Mouse (Mus musculus): ENCODE results near the gene Mecr. TPM values are rescaled to one million over a fixed set of nuclear protein-coding genes. Genes with fewer than 3 reads are reported as not detected.

The Mecr gene
- total and polyA plus RNA-seq, 2 experiments: 34.8 to 39.4 TPM

GRCm38 (mm10) chr4:131837872-131838524 is 5.3 kb upstream of the Mecr start, which contains the start of gene Ptpru:
TSS of gene Ptpru (minus strand) at chr4:131838288.
- H3K36me3 ChIP-seq (ENCODE audit: control insufficient read depth, insufficient read depth, low read length): no peaks in the 10 kb centered on the region
- no peak within 1 kb of the TSS for H3K27ac ChIP-seq (replicated peaks; ENCODE audit: insufficient read depth, low read depth, low read length)
- TF ChIP-seq POLR2A (IDR thresholded peaks at IDR 0.05; ENCODE audit: extremely low read depth, insufficient read depth, low read length) (no peak), CTCF (IDR thresholded peaks at IDR 0.05; ENCODE audit: low read depth, low read length) (peak; percentile 92)
- peak; percentile 16 for DNase-seq (ENCODE audit: extremely low read depth, low read depth, low spot score)
- H3K4me1 ChIP-seq (ENCODE audit: control insufficient read depth, insufficient read depth, low read length): peaks cover 11% of the 10 kb centered on the region
- peak within 1 kb of the TSS; percentile 65 for H3K9ac ChIP-seq (ENCODE audit: low read depth, low read length)
- peak within 1 kb of the TSS; percentile 61 for H3K4me3 ChIP-seq (ENCODE audit: insufficient read depth, low read depth, low read length)
- peaks cover 13% of the 10 kb centered on the region; the same call in 1 of the 2 replicates for H3K27me3 ChIP-seq (ENCODE audit: control insufficient read depth, insufficient read depth, low read length)
- under 1% methylated on average over 72 of the region's 72 CpGs for WGBS
- no peaks in the 10 kb centered on the region for H3K79me2 ChIP-seq (ENCODE audit: control insufficient read depth, insufficient read depth, low read length)

- no peak overlapping the region for H3K4me3 ChIP-seq (ENCODE audit: insufficient read depth, low read depth, low read length)
- TF ChIP-seq CTCF (IDR thresholded peaks at IDR 0.05; ENCODE audit: low read depth, low read length) (no peak), POLR2A (IDR thresholded peaks at IDR 0.05; ENCODE audit: extremely low read depth, insufficient read depth, low read length) (no peak)
- no peak overlapping the region for H3K27ac ChIP-seq (replicated peaks; ENCODE audit: insufficient read depth, low read depth, low read length)
- no peak for DNase-seq (ENCODE audit: extremely low read depth, low read depth, low spot score)
- H3K79me2 ChIP-seq (ENCODE audit: control insufficient read depth, insufficient read depth, low read length): peaks cover 4% of the 10 kb centered on the region; the same call in 1 of the 2 replicates
- peaks cover 4% of the 10 kb centered on the region; the same call in 1 of the 2 replicates for H3K4me1 ChIP-seq (ENCODE audit: control insufficient read depth, insufficient read depth, low read length)
- 0 out of 2 replicates have a peak, but pooled peaks cover 3% of the 10 kb centered on the region for H3K36me3 ChIP-seq (ENCODE audit: control insufficient read depth, insufficient read depth, low read length)
- 86% methylated on average over 8 of the region's 8 CpGs for WGBS
- H3K27me3 ChIP-seq (ENCODE audit: control insufficient read depth, insufficient read depth, low read length): no peaks in the 10 kb centered on the region
- no peak overlapping the region for H3K9ac ChIP-seq (ENCODE audit: low read depth, low read length)
These were observed 2.9 kb downstream of the Mecr start for GRCm38 (mm10) chr4:131845991-131846778.

GRCm38 (mm10) chr4:131848082-131848481 is 4.8 kb downstream of the Mecr start:
- H3K4me3 ChIP-seq (ENCODE audit: insufficient read depth, low read depth, low read length): no peak overlapping the region
- H3K4me1 ChIP-seq (ENCODE audit: control insufficient read depth, insufficient read depth, low read length): peaks cover 4% of the 10 kb centered on the region; the same call in 1 of the 2 replicates
- no peak for TF ChIP-seq CTCF (IDR thresholded peaks at IDR 0.05; ENCODE audit: low read depth, low read length)
- no peak for TF ChIP-seq POLR2A (IDR thresholded peaks at IDR 0.05; ENCODE audit: extremely low read depth, insufficient read depth, low read length)
- H3K9ac ChIP-seq (ENCODE audit: low read depth, low read length): no peak overlapping the region
- H3K36me3 ChIP-seq (ENCODE audit: control insufficient read depth, insufficient read depth, low read length): 0 out of 2 replicates have a peak, but pooled peaks cover 3% of the 10 kb centered on the region
- 88% methylated on average over 6 of the region's 6 CpGs for WGBS
- H3K27me3 ChIP-seq (ENCODE audit: control insufficient read depth, insufficient read depth, low read length): no peaks in the 10 kb centered on the region
- H3K27ac ChIP-seq (replicated peaks; ENCODE audit: insufficient read depth, low read depth, low read length): no peak overlapping the region
- DNase-seq (ENCODE audit: extremely low read depth, low read depth, low spot score): no peak
- H3K79me2 ChIP-seq (ENCODE audit: control insufficient read depth, insufficient read depth, low read length): peaks cover 4% of the 10 kb centered on the region; the same call in 1 of the 2 replicates

GRCm38 (mm10) chr4:131849986-131850638 is 6.8 kb downstream of the Mecr start:
- Histone ChIP-seq H3K9ac (ENCODE audit: low read depth, low read length) (no peak overlapping the region), H3K27me3 (ENCODE audit: control insufficient read depth, insufficient read depth, low read length) (no peaks in the 10 kb centered on the region), H3K27ac (replicated peaks; ENCODE audit: insufficient read depth, low read depth, low read length) (no peak overlapping the region), H3K4me1 (ENCODE audit: control insufficient read depth, insufficient read depth, low read length) (no peaks in the 10 kb centered on the region), H3K36me3 (ENCODE audit: control insufficient read depth, insufficient read depth, low read length) (0 out of 2 replicates have a peak, but pooled peaks cover 3% of the 10 kb centered on the region), H3K79me2 (ENCODE audit: control insufficient read depth, insufficient read depth, low read length) (no peaks in the 10 kb centered on the region), H3K4me3 (ENCODE audit: insufficient read depth, low read depth, low read length) (no peak overlapping the region)
- WGBS: 66% methylated on average over 5 of the region's 5 CpGs
- TF ChIP-seq CTCF (IDR thresholded peaks at IDR 0.05; ENCODE audit: low read depth, low read length): no peak
- TF ChIP-seq POLR2A (IDR thresholded peaks at IDR 0.05; ENCODE audit: extremely low read depth, insufficient read depth, low read length): no peak
- DNase-seq (ENCODE audit: extremely low read depth, low read depth, low spot score): no peak

- Histone ChIP-seq H3K4me3 (ENCODE audit: insufficient read depth, low read depth, low read length) (no peak overlapping the region), H3K79me2 (ENCODE audit: control insufficient read depth, insufficient read depth, low read length) (no peaks in the 10 kb centered on the region), H3K36me3 (ENCODE audit: control insufficient read depth, insufficient read depth, low read length) (peaks cover 2% of the 10 kb centered on the region), H3K27ac (replicated peaks; ENCODE audit: insufficient read depth, low read depth, low read length) (no peak overlapping the region), H3K27me3 (ENCODE audit: control insufficient read depth, insufficient read depth, low read length) (no peaks in the 10 kb centered on the region), H3K9ac (ENCODE audit: low read depth, low read length) (no peak overlapping the region), H3K4me1 (ENCODE audit: control insufficient read depth, insufficient read depth, low read length) (no peaks in the 10 kb centered on the region)
- DNase-seq (ENCODE audit: extremely low read depth, low read depth, low spot score): no peak
- 67% methylated on average over 5 of the region's 5 CpGs for WGBS
- no peak for TF ChIP-seq POLR2A (IDR thresholded peaks at IDR 0.05; ENCODE audit: extremely low read depth, insufficient read depth, low read length)
- TF ChIP-seq CTCF (IDR thresholded peaks at IDR 0.05; ENCODE audit: low read depth, low read length): no peak
These were observed 11.7 kb downstream of the Mecr start for GRCm38 (mm10) chr4:131854950-131855349.
